Mouse (Mus musculus): Measurements from ENCODE around the gene Pi16.
A peak's percentile ranks its signal among the peaks of the same experiment; 100 is the strongest.

- no peak for TF ChIP-seq EP300 (IDR thresholded peaks at IDR 0.05; ENCODE audit: low read depth)
- TF ChIP-seq CTCF (IDR thresholded peaks at IDR 0.05; ENCODE audit: low read depth) = peak; percentile 40
Measured at GRCm38 (mm10) chr17:29360761-29361221, 43.3 kb downstream of the Pi16 start, which contains the start of gene Fgd2.
